Mouse (Mus musculus): ENCODE results near the gene Cpne2. TPM values are rescaled to one million over a fixed set of nuclear protein-coding genes. Genes with fewer than 3 reads are reported as not detected.

The Cpne2 gene
- 9.8 and 10.1 TPM in 2 replicates for polyA plus RNA-seq (2014; fragmentation: Nextera tagmentation; extraction: Ambion mirVana)

DNA sequence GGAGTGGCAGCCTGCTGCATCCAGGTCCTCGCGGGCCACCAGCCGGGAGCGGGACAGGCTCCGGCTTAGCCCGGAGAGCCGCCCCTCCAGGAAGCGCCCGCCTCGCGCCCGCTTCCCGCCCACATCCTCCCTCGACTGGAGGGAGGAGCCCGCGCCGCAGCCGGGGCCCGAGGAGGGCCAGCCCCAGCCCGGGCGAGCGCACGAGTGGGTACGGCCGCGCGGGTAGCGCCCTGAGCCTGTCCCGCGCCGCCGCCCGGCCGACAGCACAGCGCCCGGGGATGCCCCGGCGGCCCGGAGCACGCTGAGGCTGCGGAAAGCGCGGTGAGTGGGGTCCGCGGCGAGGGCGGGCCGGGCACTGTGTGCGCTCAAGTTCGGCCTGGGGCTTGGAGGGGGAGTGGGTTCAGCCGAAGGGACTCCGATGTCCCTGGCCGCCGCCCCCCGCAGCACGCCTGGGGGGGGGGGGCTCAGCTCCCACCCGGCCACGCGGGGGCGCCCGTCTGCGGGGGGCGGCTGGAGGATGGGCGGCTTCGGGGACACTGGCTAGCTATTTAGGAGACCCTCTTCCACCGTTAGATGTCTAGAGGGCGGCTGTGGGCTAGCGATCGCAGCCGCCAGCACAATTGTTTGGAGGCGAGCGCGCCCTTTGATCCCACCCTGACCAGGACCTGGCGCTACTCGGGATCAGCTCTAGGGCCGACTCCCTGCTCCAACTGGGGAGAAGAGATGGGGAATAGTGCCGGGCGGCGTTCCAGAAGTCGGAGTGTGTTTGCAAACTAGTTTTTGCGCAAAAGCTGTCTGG lies at the start of gene Cpne2:
Gene Cpne2 (plus strand): TSS at position 118 of the 799 bp plus-strand sequence.
- H3K4me2 ChIP-seq (replicated peaks; ENCODE audit: low read depth, low read length): peak within 1 kb of the TSS; percentile 95
- peak within 1 kb of the TSS; percentile 63 for H3K4me3 ChIP-seq (ENCODE audit: low read depth, low read length)
- H3K9me3 ChIP-seq (ENCODE audit: control insufficient read depth, low read length): no peaks in the 10 kb centered on the region
- H3K27ac ChIP-seq (ENCODE audit: low read depth, low read length): no peak within 1 kb of the TSS
- ATAC-seq (ENCODE audit: low FRiP score): peak; percentile 76
- no peaks in the 10 kb centered on the region for H3K36me3 ChIP-seq (ENCODE audit: control insufficient read depth, insufficient read depth, low read length)
- peak within 1 kb of the TSS; percentile 62 for H3K9ac ChIP-seq (ENCODE audit: low read depth, low read length)
- H3K4me1 ChIP-seq (replicated peaks; ENCODE audit: control insufficient read depth, insufficient read depth, low read length): no peaks in the 10 kb centered on the region
- H3K27me3 ChIP-seq (ENCODE audit: control insufficient read depth, insufficient read depth, low read length): peaks cover 19% of the 10 kb centered on the region
- DNase-seq (ENCODE audit: low spot score): peak; percentile 71
- 1% methylated on average over 66 of the region's 81 CpGs for WGBS

DNA sequence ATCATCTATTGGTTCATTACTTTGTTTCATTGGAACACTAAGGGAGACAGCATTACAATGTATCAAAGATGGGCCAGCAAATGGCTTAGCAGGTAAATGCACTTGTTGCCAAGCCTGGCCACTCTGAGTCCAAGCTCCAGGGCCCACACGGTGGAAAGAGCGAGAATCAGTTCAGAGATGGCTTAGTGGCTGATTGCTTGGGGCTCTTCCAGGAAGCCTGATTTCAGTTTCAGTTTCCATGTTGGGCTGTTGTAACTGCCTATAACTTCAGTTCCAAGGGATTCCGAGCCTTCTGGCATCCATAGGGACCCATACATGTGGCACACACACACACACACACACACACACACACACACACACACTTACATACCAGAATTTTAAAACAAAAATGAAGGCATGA lies 47.5 kb upstream of the Cpne2 start:
- H3K27ac ChIP-seq (ENCODE audit: low read depth, low read length): no peak overlapping the region
- no peak overlapping the region for H3K4me3 ChIP-seq (ENCODE audit: low read depth, low read length)
- H3K27me3 ChIP-seq (ENCODE audit: control insufficient read depth, insufficient read depth, low read length): no peaks in the 10 kb centered on the region
- H3K4me1 ChIP-seq (replicated peaks; ENCODE audit: control insufficient read depth, insufficient read depth, low read length): no peaks in the 10 kb centered on the region
- no peaks in the 10 kb centered on the region for H3K36me3 ChIP-seq (ENCODE audit: control insufficient read depth, insufficient read depth, low read length)
- H3K4me2 ChIP-seq (replicated peaks; ENCODE audit: low read depth, low read length): no peak overlapping the region
- no peak for DNase-seq (ENCODE audit: low spot score)
- H3K9ac ChIP-seq (ENCODE audit: low read depth, low read length): no peak overlapping the region
- 85% methylated on average over 3 of the region's 3 CpGs for WGBS
- no peak for ATAC-seq (ENCODE audit: low FRiP score)
- H3K9me3 ChIP-seq (ENCODE audit: control insufficient read depth, low read length): no peaks in the 10 kb centered on the region

DNA sequence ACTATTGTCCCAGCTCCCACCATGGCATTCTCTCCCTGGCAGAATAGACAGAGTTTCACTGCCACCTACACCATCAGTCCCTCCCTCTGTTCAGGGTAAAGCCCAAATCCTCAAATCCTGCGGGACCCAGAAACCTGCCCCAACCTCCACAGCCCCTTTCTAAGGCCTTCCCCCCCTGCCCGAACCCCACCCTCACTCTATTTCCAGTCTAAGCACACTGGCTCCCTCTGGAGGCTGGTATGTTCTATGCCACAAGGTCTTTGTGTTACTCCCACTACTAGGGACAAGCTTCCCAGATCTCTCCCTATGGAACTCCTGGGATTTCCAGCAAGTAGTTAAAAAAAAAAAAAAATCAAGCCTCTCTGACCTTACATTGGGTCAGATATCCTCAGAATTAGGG lies 46.9 kb upstream of the Cpne2 start:
- no peak overlapping the region for H3K9ac ChIP-seq (ENCODE audit: low read depth, low read length)
- ATAC-seq (ENCODE audit: low FRiP score) (no peak), DNase-seq (ENCODE audit: low spot score) (peak; percentile 63)

DNA sequence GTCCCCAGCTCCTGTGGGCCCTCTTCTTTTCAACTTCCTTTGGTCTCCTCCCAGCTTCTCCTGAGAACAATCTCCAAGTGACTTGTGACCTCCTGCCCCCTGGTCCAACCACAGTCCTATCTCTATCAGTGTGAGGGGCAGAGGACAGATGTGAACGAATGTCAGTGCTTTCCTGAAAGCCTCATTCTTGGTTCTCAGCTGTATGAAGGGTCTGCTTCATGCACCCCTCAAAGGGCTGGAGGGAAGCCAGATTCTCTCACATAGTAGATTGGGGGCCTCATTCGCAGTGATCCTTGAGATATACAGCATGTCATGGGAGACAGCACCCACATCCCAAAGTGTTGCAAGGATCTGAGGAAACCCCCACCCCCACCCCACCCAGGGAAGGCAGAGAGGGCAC lies 44.8 kb upstream of the Cpne2 start:
- no peaks in the 10 kb centered on the region for H3K27me3 ChIP-seq (ENCODE audit: control insufficient read depth, insufficient read depth, low read length)
- H3K4me2 ChIP-seq (replicated peaks; ENCODE audit: low read depth, low read length): no peak overlapping the region
- 72% methylated on average over 2 of the region's 2 CpGs for WGBS
- no peaks in the 10 kb centered on the region for H3K36me3 ChIP-seq (ENCODE audit: control insufficient read depth, insufficient read depth, low read length)
- no peaks in the 10 kb centered on the region for H3K9me3 ChIP-seq (ENCODE audit: control insufficient read depth, low read length)
- DNase-seq (ENCODE audit: low spot score) (no peak), ATAC-seq (ENCODE audit: low FRiP score) (no peak)
- H3K4me3 ChIP-seq (ENCODE audit: low read depth, low read length): no peak overlapping the region
- H3K4me1 ChIP-seq (replicated peaks; ENCODE audit: control insufficient read depth, insufficient read depth, low read length): no peaks in the 10 kb centered on the region
- H3K27ac ChIP-seq (ENCODE audit: low read depth, low read length): no peak overlapping the region
- H3K9ac ChIP-seq (ENCODE audit: low read depth, low read length): no peak overlapping the region

More for the DNA sequence above, 46.9 kb upstream of the Cpne2 start:
- H3K27me3 ChIP-seq (ENCODE audit: control insufficient read depth, insufficient read depth, low read length): no peaks in the 10 kb centered on the region
- no peak overlapping the region for H3K4me3 ChIP-seq (ENCODE audit: low read depth, low read length)
- no peaks in the 10 kb centered on the region for H3K9me3 ChIP-seq (ENCODE audit: control insufficient read depth, low read length)
- no peaks in the 10 kb centered on the region for H3K4me1 ChIP-seq (replicated peaks; ENCODE audit: control insufficient read depth, insufficient read depth, low read length)
- H3K4me2 ChIP-seq (replicated peaks; ENCODE audit: low read depth, low read length): no peak overlapping the region
- H3K36me3 ChIP-seq (ENCODE audit: control insufficient read depth, insufficient read depth, low read length): no peaks in the 10 kb centered on the region
- H3K27ac ChIP-seq (ENCODE audit: low read depth, low read length): no peak overlapping the region
- WGBS: 16% methylated on average over 2 of the region's 2 CpGs

DNA sequence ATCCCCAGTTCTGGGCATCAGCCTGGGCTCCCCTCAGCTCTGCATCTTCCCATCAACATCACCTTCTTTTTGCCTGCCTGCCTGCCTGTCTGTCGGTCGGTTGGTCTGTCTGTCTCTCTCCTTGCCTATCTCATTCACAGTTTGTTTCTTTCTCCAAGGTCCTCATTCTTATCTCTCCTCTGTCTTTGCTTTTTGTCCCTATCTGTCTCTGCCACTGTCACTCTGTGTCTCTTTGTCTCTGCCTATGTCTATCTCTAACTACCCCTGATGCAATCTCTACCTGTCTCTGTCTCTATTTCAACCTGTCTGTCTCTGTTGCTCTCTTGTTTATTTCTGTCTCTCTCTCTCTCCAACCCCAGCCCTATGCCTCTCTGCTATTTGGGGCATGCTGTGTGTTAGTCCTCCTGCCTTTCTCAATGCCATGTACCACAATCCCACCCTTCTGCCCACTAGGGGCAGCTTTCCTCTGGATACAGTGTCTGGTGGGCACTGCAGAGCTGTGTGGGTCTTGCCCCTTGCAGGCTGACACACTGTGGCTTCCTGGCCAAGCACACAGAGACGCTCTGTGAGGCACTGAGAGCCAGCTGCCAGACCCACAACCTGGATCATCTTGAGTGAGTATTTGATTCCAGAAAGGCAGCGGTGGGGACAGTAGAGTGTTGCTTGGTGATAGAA lies 42.8 kb upstream of the Cpne2 start:
- H3K27me3 ChIP-seq (ENCODE audit: control insufficient read depth, insufficient read depth, low read length): no peaks in the 10 kb centered on the region
- H3K27ac ChIP-seq (ENCODE audit: low read depth, low read length): no peak overlapping the region
- no peaks in the 10 kb centered on the region for H3K36me3 ChIP-seq (ENCODE audit: control insufficient read depth, insufficient read depth, low read length)
- H3K4me1 ChIP-seq (replicated peaks; ENCODE audit: control insufficient read depth, insufficient read depth, low read length): no peaks in the 10 kb centered on the region
- H3K9me3 ChIP-seq (ENCODE audit: control insufficient read depth, low read length): no peaks in the 10 kb centered on the region
- ATAC-seq (ENCODE audit: low FRiP score) (no peak), DNase-seq (ENCODE audit: low spot score) (peak; percentile 18)
- no peak overlapping the region for H3K9ac ChIP-seq (ENCODE audit: low read depth, low read length)
- 81% methylated on average over 4 of the region's 4 CpGs for WGBS
- H3K4me3 ChIP-seq (ENCODE audit: low read depth, low read length): no peak overlapping the region
- H3K4me2 ChIP-seq (replicated peaks; ENCODE audit: low read depth, low read length): no peak overlapping the region

DNA sequence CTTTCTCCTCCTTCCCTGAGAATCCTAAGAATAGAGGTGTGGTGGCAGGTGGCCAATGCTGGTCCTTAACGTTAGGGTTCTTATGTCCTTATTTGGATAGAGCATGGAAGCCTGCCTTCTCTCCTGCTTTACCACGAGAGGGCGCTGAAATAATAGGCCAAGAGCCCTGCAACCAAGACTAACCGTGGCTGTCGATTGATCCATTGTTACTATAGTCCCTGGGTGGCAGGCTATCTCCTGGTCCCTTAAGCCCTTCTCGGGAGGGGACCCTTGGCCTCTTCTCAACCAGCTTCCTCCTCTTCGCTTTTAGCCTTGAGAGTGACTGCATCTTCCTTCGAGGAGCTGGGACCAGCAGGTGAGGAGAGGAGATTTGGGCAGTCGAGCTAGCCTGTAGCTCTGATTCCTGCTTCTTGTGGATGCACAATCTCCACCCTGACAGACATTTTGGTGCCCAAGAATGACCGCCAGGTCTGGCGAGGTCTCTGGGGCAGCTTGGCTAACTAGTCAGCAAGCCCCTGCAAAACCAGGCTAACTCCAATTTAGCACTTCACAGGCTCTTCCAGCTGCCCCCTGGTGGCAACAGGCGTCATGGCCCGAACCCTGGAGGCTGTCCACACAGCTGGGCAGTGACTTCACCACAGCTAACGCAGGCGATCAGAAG lies 40.6 kb upstream of the Cpne2 start:
- DNase-seq (ENCODE audit: low spot score) (peak; percentile 90), ATAC-seq (ENCODE audit: low FRiP score) (peak; percentile 88)
- WGBS: 8% methylated on average over 15 of the region's 15 CpGs
- Histone ChIP-seq H3K27me3 (ENCODE audit: control insufficient read depth, insufficient read depth, low read length) (no peaks in the 10 kb centered on the region), H3K9ac (ENCODE audit: low read depth, low read length) (peak overlapping the region; percentile 44), H3K36me3 (ENCODE audit: control insufficient read depth, insufficient read depth, low read length) (no peaks in the 10 kb centered on the region), H3K4me1 (replicated peaks; ENCODE audit: control insufficient read depth, insufficient read depth, low read length) (no peaks in the 10 kb centered on the region), H3K4me2 (replicated peaks; ENCODE audit: low read depth, low read length) (peak overlapping the region; percentile 49), H3K4me3 (ENCODE audit: low read depth, low read length) (peak overlapping the region; percentile 19; the same call in 1 of the 2 replicates), H3K9me3 (ENCODE audit: control insufficient read depth, low read length) (no peaks in the 10 kb centered on the region), H3K27ac (ENCODE audit: low read depth, low read length) (no peak overlapping the region)

DNA sequence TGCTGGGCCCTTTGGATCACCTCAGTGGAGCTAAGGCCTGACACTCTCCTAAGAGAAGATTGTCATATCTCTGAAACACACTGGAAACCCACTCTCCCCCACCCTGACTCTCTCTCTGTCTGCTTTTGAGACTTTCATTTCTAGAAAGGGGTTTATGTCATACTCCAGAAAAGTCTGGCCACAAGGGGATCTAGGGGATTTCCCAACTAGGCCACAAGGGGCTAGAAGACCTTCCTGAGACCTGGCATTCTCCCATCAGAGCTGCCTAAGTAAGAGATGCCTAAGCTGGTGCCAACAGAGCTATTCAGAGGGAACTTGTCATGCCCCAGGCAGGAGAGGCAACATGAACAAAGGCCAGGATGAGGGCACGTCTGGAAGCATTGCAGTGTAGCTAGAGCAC lies 39.5 kb upstream of the Cpne2 start:
- Histone ChIP-seq H3K9me3 (ENCODE audit: control insufficient read depth, low read length) (no peaks in the 10 kb centered on the region), H3K27ac (ENCODE audit: low read depth, low read length) (no peak overlapping the region), H3K4me3 (ENCODE audit: low read depth, low read length) (no peak overlapping the region), H3K4me2 (replicated peaks; ENCODE audit: low read depth, low read length) (no peak overlapping the region), H3K4me1 (replicated peaks; ENCODE audit: control insufficient read depth, insufficient read depth, low read length) (no peaks in the 10 kb centered on the region), H3K27me3 (ENCODE audit: control insufficient read depth, insufficient read depth, low read length) (no peaks in the 10 kb centered on the region), H3K36me3 (ENCODE audit: control insufficient read depth, insufficient read depth, low read length) (no peaks in the 10 kb centered on the region), H3K9ac (ENCODE audit: low read depth, low read length) (no peak overlapping the region)
- ATAC-seq (ENCODE audit: low FRiP score) (no peak), DNase-seq (ENCODE audit: low spot score) (no peak)
- 41% methylated on average over 1 of the region's 1 CpGs for WGBS

DNA sequence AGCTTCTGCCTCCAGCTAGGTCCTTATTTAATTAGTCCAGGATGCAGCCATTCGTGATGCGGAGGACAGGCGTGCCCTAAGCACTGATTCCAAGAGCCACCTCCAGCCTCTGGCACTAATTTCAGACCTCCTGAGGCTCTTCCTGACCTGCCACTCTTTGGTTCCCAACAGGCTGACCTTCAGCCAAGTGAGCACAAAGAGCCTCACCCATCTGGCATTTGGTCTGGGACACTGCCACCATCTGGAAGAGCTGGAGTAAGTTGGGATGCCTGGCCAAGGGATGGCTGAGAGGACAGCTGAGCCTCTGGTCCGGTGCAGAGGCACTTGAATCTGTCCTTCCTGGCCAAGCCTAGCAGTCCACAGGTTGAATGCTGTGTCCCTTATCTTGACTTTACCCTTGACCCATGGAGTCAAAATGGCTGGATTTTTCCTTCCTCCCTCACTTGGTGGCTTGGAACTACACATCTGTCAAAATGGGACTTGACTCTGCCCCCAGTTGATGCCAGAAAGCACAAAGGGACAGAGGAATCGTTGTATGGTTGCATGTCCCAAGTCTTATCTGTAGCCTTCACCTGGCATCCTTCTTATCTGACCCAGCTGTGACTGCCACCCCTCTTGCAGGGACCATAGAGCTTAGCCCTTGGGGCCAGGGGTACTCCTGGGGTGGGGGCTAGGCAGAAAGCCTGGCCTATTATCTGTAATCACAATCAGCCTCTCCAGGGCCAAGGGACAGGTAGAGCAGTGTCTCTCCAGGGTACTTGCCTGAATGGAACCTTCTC lies 17.2 kb upstream of the Cpne2 start:
- Histone ChIP-seq H3K27me3 (ENCODE audit: control insufficient read depth, insufficient read depth, low read length) (no peaks in the 10 kb centered on the region), H3K4me2 (replicated peaks; ENCODE audit: low read depth, low read length) (no peak overlapping the region), H3K36me3 (ENCODE audit: control insufficient read depth, insufficient read depth, low read length) (no peaks in the 10 kb centered on the region), H3K4me3 (ENCODE audit: low read depth, low read length) (no peak overlapping the region), H3K9ac (ENCODE audit: low read depth, low read length) (no peak overlapping the region), H3K27ac (ENCODE audit: low read depth, low read length) (no peak overlapping the region), H3K9me3 (ENCODE audit: control insufficient read depth, low read length) (no peaks in the 10 kb centered on the region), H3K4me1 (replicated peaks; ENCODE audit: control insufficient read depth, insufficient read depth, low read length) (no peaks in the 10 kb centered on the region)
- no peak for DNase-seq (ENCODE audit: low spot score)
- 65% methylated on average over 5 of the region's 5 CpGs for WGBS
- no peak for ATAC-seq (ENCODE audit: low FRiP score)
